Mouse (Mus musculus) erythroblast, embryonic 14.5 days (primary cell): ENCODE results near the gene Cdkl3.

Experiments used
- GATA1 ChIP-seq: IDR thresholded peaks from 2 replicates; pipeline ENCODE4 v1.6.1; 2012; ENCODE audit warnings: low read length, inconsistent platforms, mixed read lengths
- TAL1 ChIP-seq: IDR thresholded peaks from 3 replicates; pipeline ENCODE4 v1.6.1; 2012; ENCODE audit warnings: low read length, inconsistent platforms, mixed read lengths

- no peak for TF ChIP-seq TAL1
- TF ChIP-seq GATA1: no peak
These were observed 47.9 kb upstream of the Cdkl3 start for GRCm38 (mm10) chr11:51956112-51956511.
